Mouse (Mus musculus) embryonic fibroblast, embryonic 13.5 days (primary cell): ENCODE measurements around the gene Ccdc51.

ENCODE experiments used
- CTCF ChIP-seq: IDR thresholded peaks from 2 replicates; pipeline ENCODE4 v1.5.1; 2011; ENCODE audit warnings: mild to moderate bottlenecking, control low read depth, low read length, moderate library complexity, borderline replicate concordance; ENCODE audit not compliant: insufficient read depth
- POLR2A ChIP-seq: IDR thresholded peaks from 2 replicates; pipeline ENCODE4 v1.6.1; 2011; ENCODE audit warnings: low read depth, mild to moderate bottlenecking, control low read depth, low read length, moderate library complexity

GRCm38 (mm10) chr9:109093786-109094552 is 11.7 kb downstream of the Ccdc51 start:
- TF ChIP-seq CTCF (no peak), POLR2A (no peak; the same call in 1 of the 2 replicates)
